Mouse (Mus musculus): ENCODE measurements at regions not wholly inside any gene's neighbourhood (a gene's known extent, or its start where the extent isn't known, plus 50 kb on each side); places are given as distances from the start of the nearest gene placed in this dataset.

GRCm38 (mm10) chr8:23563065-23564020, 1152.2 kb downstream of the Mrps31 start:
- TF ChIP-seq CTCF (IDR thresholded peaks at IDR 0.05; ENCODE audit: low read depth, low read length) (no peak), POLR2A (IDR thresholded peaks at IDR 0.05; ENCODE audit: extremely low read depth, insufficient read depth, low read length) (no peak)

All from liver, adult 2 months (tissue).